Mouse (Mus musculus): ENCODE results near the gene Cd101.

The Cd101 gene

DNA sequence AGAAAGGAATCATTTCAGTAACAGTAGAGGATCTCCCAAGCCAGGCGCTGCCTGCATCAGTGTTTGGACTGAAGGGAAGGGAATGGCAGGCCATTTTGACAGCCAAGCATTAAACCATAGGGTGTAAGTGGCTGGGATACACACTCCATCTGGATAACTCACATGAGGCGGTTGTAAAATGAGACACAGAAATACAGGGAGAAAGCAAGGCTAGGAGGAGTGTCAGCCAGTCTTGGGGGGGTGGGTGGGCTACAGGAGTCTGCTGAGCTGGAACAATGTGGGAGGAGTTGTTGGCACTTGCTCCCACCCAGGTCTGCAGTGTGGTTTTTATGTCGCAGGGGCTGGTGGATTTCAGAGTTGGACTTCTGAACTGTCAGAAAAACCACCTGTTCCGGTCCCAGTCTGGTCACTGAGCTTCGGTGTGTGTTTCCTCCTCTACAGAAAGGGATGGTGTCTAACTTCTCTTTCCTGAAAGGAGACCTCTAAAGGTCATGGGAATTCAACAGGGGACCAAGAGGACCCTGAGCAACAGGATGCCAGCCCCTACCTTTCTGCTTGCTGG lies 8.7 kb upstream of the Cd101 start:
- no peak for DNase-seq

DNA sequence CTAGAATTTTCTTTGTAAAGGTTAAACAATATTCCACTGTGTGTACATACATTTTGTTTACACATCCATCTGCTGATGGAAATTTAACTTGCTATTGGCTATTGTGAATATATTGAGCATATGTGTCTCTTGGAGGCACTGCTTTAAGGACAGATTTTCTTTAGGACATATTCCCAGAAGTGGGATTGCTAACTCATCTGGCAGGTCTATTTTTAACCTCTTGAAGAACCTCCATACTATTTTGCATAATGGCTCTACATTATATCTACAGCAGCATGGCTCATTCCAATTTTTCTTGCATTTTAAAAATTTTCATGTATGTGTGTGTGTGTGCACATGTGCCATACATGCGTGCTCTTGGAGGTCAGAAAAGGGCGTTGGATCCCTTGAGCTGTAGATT lies 6.6 kb upstream of the Cd101 start:
- no peak for DNase-seq

DNA sequence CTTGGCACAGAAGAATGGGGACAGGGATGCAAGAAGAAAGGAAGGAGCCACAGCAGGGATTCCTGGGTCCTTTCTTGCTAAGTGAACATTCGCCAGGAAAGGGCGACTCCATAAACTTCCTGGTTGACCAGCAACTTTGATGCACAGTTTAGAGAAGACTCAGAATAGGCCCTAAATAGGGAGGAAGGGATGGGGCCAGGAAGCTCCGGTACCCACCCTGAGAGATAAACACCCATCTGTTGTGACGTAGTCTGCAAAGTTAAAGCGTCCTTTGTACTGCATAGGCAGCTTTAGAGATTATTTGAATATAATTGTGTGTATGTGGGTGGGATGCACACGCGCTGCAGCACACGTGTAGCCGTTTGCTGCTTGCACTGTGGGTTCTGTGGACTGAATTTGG lies 5.2 kb upstream of the Cd101 start:
- DNase-seq, result no peak

DNA sequence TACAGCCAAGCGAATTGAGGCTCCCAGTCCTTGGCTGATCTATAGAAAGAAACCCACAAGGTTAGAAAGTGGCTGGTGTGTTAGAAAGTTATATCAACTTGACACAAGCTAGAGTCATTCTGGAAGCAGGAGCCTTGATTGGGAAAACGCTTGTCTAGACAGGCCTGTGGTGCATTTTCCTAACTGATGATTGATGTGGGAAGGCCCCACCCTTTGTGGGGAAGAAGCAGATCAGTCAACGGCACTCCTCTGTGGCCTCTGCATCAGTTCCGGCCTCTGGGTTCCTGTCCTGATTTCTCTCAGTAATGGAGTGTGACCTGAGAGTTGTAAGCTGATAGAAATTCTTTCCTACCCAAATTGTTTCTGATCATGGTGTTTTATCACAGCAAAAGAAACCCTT lies 4.3 kb upstream of the Cd101 start:
- no peak for DNase-seq

DNA sequence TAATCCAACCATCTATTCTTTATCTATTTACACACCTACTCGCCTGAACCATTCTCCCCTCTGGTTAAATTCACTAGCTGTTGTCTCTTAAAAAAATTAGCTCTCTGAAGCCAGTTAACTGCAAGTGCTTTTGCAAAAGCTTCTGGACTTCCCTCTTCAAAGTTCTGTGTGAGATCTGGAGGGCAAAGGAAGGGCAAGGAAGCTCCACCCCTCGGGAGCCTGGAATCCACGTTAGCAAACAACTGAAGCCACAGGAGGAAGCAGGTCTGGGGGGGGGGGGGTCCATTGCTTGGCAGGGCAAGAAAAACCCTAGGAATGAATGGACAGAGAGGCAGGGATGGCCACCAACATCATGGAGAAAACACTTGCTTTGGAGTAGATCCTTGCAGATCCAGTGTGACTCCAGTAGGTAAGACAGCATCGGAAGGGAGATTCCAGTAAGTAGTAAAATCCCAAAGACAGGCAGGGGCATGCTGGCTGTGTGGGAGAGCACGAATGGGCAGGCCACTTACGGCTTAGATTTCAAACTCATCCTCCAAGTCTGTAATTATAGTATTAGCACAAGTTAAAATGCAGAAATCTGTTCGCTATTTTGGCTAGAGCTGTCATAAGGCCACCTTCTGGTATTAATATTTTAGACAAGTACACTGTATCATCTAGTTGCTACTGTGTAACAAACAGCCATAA lies 2.2 kb upstream of the Cd101 start:
- no peak for DNase-seq

DNA sequence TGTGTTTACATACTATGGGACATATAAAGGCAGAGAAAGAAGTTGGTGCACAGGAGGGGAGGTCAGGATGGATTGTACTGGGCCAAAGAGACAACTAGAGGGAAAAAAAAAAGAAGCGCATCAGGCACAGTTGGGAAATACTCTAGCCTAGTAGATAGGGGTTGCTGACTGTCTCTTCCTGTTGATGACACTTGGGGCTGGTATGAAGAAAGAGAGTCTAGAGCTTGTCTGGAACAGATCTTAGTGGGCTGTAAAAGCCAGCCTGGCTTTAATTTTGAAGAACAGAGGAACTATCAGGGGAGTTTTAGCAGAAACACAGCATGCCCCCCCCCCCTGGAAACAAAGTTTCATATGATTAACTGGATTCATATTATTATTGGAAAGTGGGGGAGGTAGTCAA lies 1.3 kb upstream of the Cd101 start:
- DNase-seq, result no peak

DNA sequence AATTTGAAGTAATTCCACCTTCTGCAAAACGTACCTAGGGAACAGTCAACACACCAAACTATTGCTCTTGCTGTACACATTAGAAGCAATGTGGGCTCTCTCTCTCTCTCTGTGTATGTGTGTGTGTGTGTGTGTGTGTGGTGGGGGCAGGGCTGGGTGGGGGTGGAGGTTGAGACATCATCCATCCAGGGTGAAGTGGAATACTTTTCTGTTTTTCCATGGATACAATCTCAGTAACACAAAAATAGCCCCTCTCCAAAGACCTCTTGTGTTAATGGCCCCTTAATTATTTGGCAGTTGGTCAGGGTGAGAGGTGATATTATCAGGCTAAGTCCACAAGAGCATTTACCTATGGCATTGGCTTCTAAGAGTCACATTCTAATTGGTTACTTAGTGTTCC lies 2.6 kb downstream of the Cd101 start:
- DNase-seq, result no peak

DNA sequence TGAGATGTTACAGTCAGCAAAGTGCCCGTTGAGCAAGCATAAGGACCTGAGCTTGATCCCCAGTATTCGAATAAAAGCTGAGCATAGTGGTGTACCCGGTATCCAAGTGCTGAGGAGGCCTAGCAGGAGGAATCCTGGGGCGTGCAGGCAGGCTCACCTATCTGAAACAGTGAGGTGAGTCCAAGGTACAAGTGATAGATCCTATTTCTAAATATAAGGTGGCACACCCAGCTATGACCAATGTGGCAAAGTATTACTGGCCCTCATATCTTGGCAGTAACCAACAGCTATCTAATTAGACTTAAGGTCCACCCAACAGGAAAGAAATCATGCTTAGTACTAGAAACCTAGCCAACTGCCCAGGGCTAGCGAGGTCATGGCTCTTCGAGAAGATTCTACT lies 6.4 kb downstream of the Cd101 start:
- no peak for DNase-seq

DNA sequence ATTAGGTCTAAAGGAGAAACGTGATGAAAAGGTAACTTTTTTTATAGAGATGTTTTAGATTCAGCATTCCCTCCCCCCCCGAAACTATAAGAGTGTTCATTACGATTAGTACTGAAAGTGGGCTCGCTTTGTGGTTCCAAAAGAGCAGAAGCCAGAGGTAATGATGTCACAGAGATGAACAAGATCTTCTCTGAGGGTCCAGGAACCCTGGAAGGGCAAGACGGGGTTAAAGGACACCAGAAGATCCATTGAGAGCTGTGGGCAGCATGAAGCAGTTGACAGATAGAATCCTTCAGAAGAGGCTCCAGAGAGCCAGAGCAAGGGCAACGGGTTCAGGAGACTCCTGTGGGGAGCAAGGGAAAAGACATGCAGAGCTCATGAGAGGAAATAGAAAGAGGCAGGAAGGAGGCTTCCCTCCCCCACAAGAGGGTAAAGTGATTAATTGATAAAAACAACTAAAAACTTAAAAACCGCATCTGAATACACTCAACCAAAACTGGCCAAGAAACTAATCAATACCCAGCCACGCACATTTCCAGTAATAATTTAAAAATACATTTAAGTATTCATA lies 7.8 kb downstream of the Cd101 start:
- no peak for DNase-seq

DNA sequence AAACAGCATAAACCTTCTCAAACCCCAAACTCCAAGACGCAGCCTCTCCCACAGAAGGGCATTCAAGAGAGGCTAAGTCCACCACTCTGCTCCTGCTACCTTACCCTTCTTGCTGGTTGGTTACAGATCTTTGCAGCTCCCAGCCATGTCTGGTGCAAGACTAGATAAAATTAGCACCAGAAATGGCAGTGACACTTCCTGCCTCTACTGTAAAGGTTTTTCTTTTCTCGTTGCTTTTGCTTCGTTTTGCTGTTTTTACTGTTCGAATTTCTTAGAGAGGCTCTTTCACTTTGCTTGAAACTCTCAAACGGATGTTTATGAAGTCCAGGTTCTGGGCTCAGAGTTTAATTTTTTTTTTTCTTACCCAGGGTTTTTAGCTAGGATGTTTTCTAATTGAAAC lies 8.3 kb downstream of the Cd101 start:
- no peak for DNase-seq

DNA sequence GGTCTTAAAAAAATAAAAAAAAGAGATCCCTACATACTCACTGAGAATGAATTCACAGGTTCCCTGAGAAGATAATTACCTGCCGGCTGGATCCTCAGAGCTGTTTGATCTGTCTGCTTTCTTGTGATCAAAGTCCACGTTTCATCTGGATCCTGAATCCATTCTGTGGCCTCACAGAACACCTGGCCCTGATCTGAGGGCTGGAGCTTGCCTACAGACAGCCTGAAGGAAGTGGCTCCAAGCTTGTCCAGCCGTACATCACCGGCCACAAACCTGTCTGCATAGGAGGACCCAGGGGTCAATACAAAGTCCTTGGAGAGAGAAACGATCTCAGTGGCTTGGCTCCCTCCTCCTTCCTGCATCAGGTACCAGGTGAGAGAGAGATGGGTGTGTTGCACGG lies 10.9 kb downstream of the Cd101 start:
- DNase-seq, result no peak

DNA sequence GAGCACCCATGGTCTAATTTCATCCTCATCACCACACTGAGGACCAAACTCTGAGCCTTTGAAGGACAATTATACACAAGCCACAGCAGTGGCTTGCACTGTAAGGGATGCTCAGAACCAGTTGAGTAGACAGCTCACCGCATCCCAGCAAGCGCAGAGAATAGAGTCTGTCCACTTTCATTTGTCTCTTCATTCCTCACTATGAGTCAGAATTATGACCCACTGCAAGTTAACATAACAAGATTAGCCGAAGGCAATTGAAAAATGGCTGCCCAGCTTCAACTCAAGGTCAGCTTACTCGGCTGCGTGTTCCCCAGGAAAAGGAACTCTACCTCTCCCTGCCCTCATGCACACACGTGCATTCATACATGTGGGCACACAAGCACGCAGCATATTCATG lies 13.3 kb downstream of the Cd101 start:
- DNase-seq, result no peak

DNA sequence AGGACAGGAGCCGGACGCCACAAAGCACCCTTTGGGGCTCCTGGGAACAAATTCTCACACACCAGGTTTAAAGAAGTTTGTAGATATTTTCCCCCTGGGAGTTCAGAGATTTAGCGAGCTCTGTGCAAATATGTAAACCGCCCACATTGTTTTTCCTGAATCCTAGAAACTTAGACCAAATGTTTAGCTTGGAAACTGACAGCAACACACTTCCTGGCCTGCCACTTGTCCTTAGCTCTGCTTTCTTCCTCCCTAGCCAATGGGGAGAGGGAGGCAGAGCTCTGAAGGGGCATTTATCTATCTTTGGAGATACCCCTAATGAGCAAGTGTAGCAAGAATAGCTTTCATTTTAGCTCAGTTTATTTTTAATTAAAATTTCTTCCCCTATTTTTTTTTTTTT lies 14.1 kb downstream of the Cd101 start:
- no peak for DNase-seq

DNA sequence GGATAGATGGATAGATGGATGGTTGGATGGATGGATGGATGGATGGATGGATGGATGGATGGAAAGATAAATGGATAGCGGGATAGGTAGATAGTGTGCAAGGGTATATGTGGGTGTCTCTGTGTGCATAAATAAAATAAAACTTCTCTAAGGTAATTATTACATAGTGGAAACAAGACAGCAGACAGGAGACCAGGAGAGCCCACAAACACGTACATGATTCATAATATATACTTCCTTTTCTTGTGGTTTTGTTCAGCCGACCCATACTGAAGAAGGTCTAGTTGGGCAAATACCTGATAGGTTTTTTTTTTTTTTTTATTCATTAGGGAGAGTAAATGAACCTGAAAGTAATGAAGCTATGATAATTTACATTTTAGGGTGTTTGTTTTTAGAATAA lies 15.8 kb downstream of the Cd101 start:
- DNase-seq, result no peak

DNA sequence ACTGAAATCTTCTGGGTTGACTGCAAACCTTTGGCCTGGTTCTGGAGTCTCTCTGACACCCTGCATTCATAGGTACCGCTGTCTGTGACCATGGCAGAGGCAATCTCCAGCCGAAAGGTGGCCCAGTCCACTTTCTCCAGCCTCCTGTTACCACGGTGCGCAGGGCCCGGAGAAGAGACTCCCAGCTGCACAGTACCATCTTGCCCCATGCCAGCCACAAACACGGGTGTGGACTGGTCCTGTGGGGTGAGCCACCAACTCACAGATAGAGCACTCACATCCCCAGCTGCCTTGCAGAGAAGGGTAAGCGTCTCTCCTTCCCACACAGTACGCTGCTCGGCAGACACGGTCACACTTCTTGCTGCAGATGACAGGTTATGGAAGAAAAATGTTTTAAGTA lies 16.4 kb downstream of the Cd101 start:
- no peak for DNase-seq

DNA sequence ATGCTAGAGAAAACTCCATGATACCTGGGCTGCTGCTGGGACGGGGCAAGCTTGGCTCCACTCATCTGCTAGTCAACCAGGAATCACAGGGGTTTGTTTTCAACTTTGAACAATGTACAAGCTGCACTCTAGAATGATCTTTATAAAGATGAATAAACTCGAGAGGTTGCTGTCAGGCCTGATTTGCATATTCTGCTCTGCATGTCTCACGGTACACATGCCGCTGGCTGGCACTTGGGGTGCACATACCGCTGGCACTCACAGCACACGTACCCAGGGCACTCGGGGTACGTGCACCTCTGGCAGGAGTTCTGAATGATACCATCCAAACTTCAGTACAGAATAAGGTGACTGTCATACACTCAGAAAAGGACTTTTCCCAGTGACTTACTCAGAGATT lies 16.8 kb downstream of the Cd101 start:
- DNase-seq, result peak in 1 of 2 experiments; percentile 56

DNA sequence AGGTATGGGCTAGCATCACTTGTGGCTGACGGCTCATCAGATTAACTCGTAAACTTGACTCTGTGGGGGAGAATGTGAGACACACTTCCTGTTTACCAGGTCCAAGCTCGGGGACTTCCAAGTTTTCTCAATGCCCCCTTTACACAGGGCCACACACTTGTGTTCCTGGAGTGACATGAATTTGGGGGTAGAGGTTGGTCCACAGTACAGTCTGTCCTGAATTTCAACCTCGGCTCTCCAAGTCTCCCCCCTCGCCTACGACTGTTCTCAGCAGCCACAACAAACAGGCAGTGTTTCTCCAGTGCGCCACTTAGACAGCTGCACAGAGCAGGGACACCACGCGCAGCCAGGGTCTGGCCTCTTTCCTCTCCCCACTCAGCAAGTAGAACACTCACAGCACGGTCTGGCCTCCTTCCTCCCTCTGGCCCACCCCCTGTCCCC lies 17.2 kb downstream of the Cd101 start:
- peak; percentile 70 to 76 for DNase-seq

DNA sequence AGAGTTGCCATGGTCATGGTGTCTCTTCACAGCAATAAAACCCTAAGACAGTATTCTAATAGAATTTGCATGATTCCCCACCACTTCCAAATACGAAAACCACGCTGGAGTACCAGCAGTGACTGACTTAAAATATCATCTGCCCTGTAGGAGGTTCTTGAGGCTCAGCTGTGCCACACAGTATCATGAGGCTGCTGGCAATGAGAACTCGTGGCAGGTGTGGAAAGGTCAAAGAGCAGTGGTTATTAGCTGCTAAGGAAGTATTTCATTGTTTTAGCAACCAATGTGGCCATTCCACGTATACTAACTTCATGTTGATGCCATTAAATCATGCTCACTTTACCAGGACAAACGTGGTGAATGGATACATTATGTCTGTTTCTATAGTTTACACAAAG lies 18.2 kb downstream of the Cd101 start:
- DNase-seq, result no peak

DNA sequence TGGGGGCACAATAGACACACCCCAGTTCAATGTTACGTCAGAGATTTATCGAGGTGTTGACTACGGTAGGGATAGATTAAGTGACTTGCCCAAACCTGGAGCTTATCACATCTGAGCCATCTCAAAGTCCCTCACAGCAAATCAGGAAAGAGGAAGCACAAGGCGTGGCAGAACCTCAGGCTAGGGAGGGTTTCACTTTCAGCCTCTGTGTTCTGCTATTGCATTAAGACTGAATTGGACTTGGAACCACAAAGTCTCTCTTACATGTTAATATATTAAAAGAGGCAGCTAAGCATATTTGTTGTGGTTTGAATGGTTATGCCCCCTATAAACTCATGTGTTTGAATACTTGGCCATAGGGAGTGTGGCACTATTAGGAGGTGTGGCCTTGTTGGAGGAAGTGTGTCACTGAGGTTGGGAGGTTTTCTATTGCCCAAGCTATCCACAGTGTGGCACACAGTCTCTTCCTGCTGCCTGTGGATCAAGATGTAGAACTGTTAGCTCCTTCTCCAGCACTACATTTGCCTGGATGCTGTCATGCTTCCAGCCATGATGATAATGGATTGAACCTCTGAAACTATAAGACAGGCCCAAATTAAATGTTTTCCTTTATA lies 18.7 kb downstream of the Cd101 start:
- DNase-seq, result no peak

DNA sequence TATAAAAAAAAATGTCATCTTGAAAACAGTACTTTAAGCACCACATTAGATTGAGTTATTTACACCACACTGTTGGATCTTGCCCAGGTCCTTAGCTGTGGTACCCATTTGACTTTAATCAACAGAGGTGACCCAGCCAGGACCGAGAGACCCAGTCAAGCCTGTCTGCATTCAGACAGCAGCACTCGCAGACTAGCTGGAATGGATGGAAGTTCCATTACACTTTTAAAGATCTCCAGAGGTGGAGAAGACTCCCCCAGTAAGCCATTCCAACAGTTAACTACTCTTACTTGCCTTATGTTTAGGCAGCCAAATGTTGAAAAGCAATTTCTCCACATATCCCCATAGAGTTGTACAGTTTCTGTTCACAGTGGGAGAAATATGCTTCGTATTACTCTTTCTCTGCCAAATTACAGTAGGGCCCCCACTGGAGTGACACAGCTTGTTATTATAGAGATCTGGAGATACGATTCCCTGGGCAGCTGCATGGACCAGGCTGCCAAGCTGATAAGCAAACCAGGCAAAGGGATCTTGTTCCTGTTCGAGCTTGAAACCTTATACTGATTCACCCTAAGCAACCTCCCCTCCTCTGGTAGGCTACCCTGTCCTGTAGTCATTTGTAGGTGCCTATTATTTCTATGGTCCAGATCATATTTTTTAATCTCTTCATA lies 22.1 kb downstream of the Cd101 start:
- no peak for DNase-seq

DNA sequence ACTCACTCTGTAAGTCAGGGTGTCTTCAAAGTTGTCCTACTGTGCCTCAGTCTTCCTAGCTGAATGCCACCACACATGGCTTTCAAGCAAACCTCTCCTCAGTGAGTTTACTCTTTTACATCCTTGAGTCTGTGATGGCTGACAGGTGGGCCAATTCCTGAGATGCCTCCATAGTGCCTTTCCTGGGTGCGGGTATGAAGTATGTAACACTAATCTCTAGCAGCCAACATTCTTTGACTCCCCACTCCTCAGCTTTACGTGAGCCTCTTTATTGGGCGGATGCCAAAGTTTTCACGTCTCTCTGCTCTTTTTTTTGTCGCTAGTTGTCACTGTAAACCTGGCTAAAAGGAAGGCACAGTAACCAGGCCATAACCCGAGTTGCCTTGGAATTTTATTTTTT lies 24.0 kb downstream of the Cd101 start:
- no peak for DNase-seq

DNA sequence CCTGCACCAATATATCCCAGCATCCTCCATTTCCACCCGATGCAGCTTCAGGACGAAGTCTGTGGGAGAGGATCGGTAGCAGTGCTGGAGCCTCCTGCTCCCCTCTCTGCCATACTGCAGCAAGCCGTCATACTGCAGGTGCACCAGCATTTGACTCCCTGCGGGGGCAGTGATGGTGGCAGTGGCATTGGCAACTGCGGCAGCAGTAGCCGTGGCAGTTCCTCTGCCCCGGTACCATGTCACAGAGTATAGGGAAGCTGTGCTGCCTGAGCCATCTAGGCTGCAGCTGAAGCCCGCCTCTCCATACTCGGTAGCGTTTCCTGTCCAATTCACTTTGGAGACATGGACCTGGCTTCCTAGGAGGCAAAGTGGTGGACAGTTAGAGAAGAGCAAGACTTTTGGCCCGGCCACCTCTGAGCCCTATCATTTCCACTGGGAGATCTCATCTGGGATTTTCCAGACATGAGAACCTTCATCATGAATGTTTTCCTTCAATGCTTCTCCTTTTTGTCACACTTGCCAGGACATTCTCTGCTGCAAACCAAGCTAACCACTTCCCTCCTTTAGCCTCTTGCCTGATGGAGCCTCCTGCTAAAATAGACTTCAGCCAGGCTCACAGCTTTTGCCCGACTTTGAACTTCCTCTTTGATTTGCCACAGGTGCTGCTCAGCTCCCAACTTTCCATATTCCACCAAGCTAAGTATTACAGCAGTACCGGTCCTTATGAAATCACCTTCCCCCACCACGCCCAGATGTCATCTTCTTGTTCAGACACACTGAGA lies 25.6 kb downstream of the Cd101 start:
- DNase-seq, result no peak

DNA sequence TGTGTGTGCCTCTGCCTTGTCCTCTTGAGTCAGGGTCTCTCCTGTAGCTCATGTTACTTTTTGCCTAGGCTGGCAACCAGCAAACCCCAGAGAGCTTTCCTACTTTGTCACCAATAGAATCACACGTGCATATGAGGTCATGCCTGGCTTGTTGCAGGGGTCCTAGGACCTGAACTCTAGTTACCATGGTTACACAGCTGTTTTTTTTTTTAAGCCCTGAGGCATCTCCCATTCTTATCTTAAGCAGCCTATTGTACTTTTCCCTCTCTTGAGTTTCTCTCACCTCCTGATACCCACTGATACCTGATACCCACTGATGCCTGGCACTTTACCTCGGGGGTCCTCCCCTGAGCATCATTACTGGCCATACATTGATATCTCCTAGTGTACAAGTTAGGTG lies 29.6 kb downstream of the Cd101 start:
- no peak for DNase-seq

All from thymus, postnatal 36 days (tissue).